Mouse (Mus musculus): Measurements from ENCODE around the gene Fmnl1.

- TF ChIP-seq CTCF (IDR thresholded peaks at IDR 0.05) (no peak), EP300 (IDR thresholded peaks at IDR 0.05; ENCODE audit: insufficient read depth, low read depth, low read length) (no peak), POLR2A (IDR thresholded peaks at IDR 0.05; ENCODE audit: insufficient read depth, low read depth, low read length) (no peak)
These were observed 73.9 kb downstream of the Fmnl1 start for GRCm38 (mm10) chr11:103244856-103245255.
